Mouse (Mus musculus) MEL (cell line): Measurements from ENCODE around the gene Ifna11.
"Not testable (repeated sequence)": the region's sequence is repeated elsewhere in the genome, so short reads cannot be mapped to it uniquely, and the experiment has no call there.

Experiments
- MAFK ChIP-seq: IDR thresholded peaks from 2 replicates; pipeline ENCODE4 v1.6.1; 2011; ENCODE audit warnings: low read depth, mild to moderate bottlenecking, low read length, improper control_type of control experiment, borderline replicate concordance
- RAD21 ChIP-seq: IDR thresholded peaks from 2 replicates; pipeline ENCODE4 v1.6.1; 2011; ENCODE audit warnings: mild to moderate bottlenecking, low read depth, low read length, improper control_type of control experiment
- ZNF384 ChIP-seq: IDR thresholded peaks from 2 replicates; pipeline ENCODE4 v1.6.1; 2012; ENCODE audit warnings: low read depth, mild to moderate bottlenecking, inconsistent platforms, low read length, improper control_type of control experiment

GRCm38 (mm10) chr4:88797097-88797496 lies 22.7 kb upstream of the Ifna11 start, which contains the start of gene Gm13279:
- not testable (repeated sequence) for TF ChIP-seq MAFK, ZNF384, RAD21
